Mouse (Mus musculus): ENCODE measurements around the gene Srebf2. TPM values are rescaled to one million over a fixed set of nuclear protein-coding genes. Genes with fewer than 3 reads are reported as not detected.

Srebf2 gene
- polyA plus RNA-seq, 1 experiment from 2014 or later: 53.2 TPM

GRCm38 (mm10) chr15:82206365-82207104 is 59.6 kb downstream of the Srebf2 start:
- Histone ChIP-seq H3K4me3 (ENCODE audit: low read depth, low read length) (no peak overlapping the region), H3K9me3 (replicated peaks; ENCODE audit: control insufficient read depth, low read length) (no peaks in the 10 kb centered on the region), H3K36me3 (ENCODE audit: control insufficient read depth, insufficient read depth) (peaks cover 19% of the 10 kb centered on the region), H3K27ac (ENCODE audit: low read length) (no peak overlapping the region), H3K9ac (ENCODE audit: low read depth, low read length) (no peak overlapping the region), H3K27me3 (ENCODE audit: control insufficient read depth, insufficient read depth, low read depth, low read length) (peaks cover 39% of the 10 kb centered on the region), H3K4me2 (ENCODE audit: low read depth, low read length) (no peak overlapping the region), H3K4me1 (ENCODE audit: control insufficient read depth, low read depth, low read length) (peaks cover 6% of the 10 kb centered on the region)
- ATAC-seq (ENCODE audit: low read depth): 0 out of 2 replicates have a peak, but pooled peaks have one; percentile 12
- WGBS (ENCODE audit: insufficient replicate concordance): 70% methylated on average over 9 of the region's 9 CpGs

- H3K4me2 ChIP-seq (ENCODE audit: low read depth, low read length): no peak overlapping the region
- no peak overlapping the region for H3K4me3 ChIP-seq (ENCODE audit: low read depth, low read length)
- ATAC-seq (ENCODE audit: low read depth): no peak
- H3K27ac ChIP-seq (ENCODE audit: low read length): no peak overlapping the region
- H3K9me3 ChIP-seq (replicated peaks; ENCODE audit: control insufficient read depth, low read length): no peaks in the 10 kb centered on the region
- no peak overlapping the region for H3K9ac ChIP-seq (ENCODE audit: low read depth, low read length)
- peaks cover 8% of the 10 kb centered on the region for H3K4me1 ChIP-seq (ENCODE audit: control insufficient read depth, low read depth, low read length)
- WGBS (ENCODE audit: insufficient replicate concordance): 61% methylated on average over 31 of the region's 34 CpGs
- peaks cover 14% of the 10 kb centered on the region for H3K36me3 ChIP-seq (ENCODE audit: control insufficient read depth, insufficient read depth)
- H3K27me3 ChIP-seq (ENCODE audit: control insufficient read depth, insufficient read depth, low read depth, low read length): peaks cover 45% of the 10 kb centered on the region
Measured at GRCm38 (mm10) chr15:82207105-82207459, 60.1 kb downstream of the Srebf2 start.

GRCm38 (mm10) chr15:82207504-82208219 is 60.7 kb downstream of the Srebf2 start:
- no peak overlapping the region for H3K4me2 ChIP-seq (ENCODE audit: low read depth, low read length)
- peaks cover 50% of the 10 kb centered on the region for H3K27me3 ChIP-seq (ENCODE audit: control insufficient read depth, insufficient read depth, low read depth, low read length)
- no peak overlapping the region for H3K27ac ChIP-seq (ENCODE audit: low read length)
- no peak overlapping the region for H3K9ac ChIP-seq (ENCODE audit: low read depth, low read length)
- no peak overlapping the region for H3K4me3 ChIP-seq (ENCODE audit: low read depth, low read length)
- 59% methylated on average over 30 of the region's 30 CpGs for WGBS (ENCODE audit: insufficient replicate concordance)
- H3K4me1 ChIP-seq (ENCODE audit: control insufficient read depth, low read depth, low read length): peaks cover 10% of the 10 kb centered on the region
- H3K9me3 ChIP-seq (replicated peaks; ENCODE audit: control insufficient read depth, low read length): no peaks in the 10 kb centered on the region
- H3K36me3 ChIP-seq (ENCODE audit: control insufficient read depth, insufficient read depth): peaks cover 12% of the 10 kb centered on the region
- ATAC-seq (ENCODE audit: low read depth): no peak

GRCm38 (mm10) chr15:82208307-82208706 is 61.3 kb downstream of the Srebf2 start:
- Histone ChIP-seq H3K36me3 (ENCODE audit: control insufficient read depth, insufficient read depth) (peaks cover 7% of the 10 kb centered on the region), H3K4me2 (ENCODE audit: low read depth, low read length) (no peak overlapping the region), H3K9me3 (replicated peaks; ENCODE audit: control insufficient read depth, low read length) (no peaks in the 10 kb centered on the region), H3K4me1 (ENCODE audit: control insufficient read depth, low read depth, low read length) (peaks cover 10% of the 10 kb centered on the region), H3K27me3 (ENCODE audit: control insufficient read depth, insufficient read depth, low read depth, low read length) (peaks cover 57% of the 10 kb centered on the region), H3K27ac (ENCODE audit: low read length) (no peak overlapping the region), H3K9ac (ENCODE audit: low read depth, low read length) (no peak overlapping the region), H3K4me3 (ENCODE audit: low read depth, low read length) (no peak overlapping the region)
- ATAC-seq (ENCODE audit: low read depth): no peak
- WGBS (ENCODE audit: insufficient replicate concordance): 79% methylated on average over 8 of the region's 8 CpGs

- Histone ChIP-seq H3K27me3 (ENCODE audit: control insufficient read depth, insufficient read depth, low read depth, low read length) (peaks cover 67% of the 10 kb centered on the region), H3K9me3 (replicated peaks; ENCODE audit: control insufficient read depth, low read length) (no peaks in the 10 kb centered on the region)
- WGBS (ENCODE audit: insufficient replicate concordance): 72% methylated on average over 13 of the region's 13 CpGs
Measured at GRCm38 (mm10) chr15:82209295-82210050, 62.5 kb downstream of the Srebf2 start.

GRCm38 (mm10) chr15:82210801-82211200 is 63.8 kb downstream of the Srebf2 start:
- WGBS (ENCODE audit: insufficient replicate concordance): 48% methylated on average over 1 of the region's 1 CpGs
- no peak overlapping the region for H3K4me2 ChIP-seq (ENCODE audit: low read depth, low read length)
- no peaks in the 10 kb centered on the region for H3K36me3 ChIP-seq (ENCODE audit: control insufficient read depth, insufficient read depth)
- no peak overlapping the region for H3K27ac ChIP-seq (ENCODE audit: low read length)
- H3K4me1 ChIP-seq (ENCODE audit: control insufficient read depth, low read depth, low read length): peaks cover 10% of the 10 kb centered on the region
- no peaks in the 10 kb centered on the region for H3K9me3 ChIP-seq (replicated peaks; ENCODE audit: control insufficient read depth, low read length)
- no peak overlapping the region for H3K4me3 ChIP-seq (ENCODE audit: low read depth, low read length)
- no peak for ATAC-seq (ENCODE audit: low read depth)
- peaks cover 80% of the 10 kb centered on the region for H3K27me3 ChIP-seq (ENCODE audit: control insufficient read depth, insufficient read depth, low read depth, low read length)
- no peak overlapping the region for H3K9ac ChIP-seq (ENCODE audit: low read depth, low read length)

More at GRCm38 (mm10) chr15:82209295-82210050, 62.5 kb downstream of the Srebf2 start:
- H3K36me3 ChIP-seq (ENCODE audit: control insufficient read depth, insufficient read depth): no peaks in the 10 kb centered on the region
- ATAC-seq (ENCODE audit: low read depth): no peak
- no peak overlapping the region for H3K9ac ChIP-seq (ENCODE audit: low read depth, low read length)
- H3K4me3 ChIP-seq (ENCODE audit: low read depth, low read length): no peak overlapping the region
- no peak overlapping the region for H3K27ac ChIP-seq (ENCODE audit: low read length)
- no peak overlapping the region for H3K4me2 ChIP-seq (ENCODE audit: low read depth, low read length)
- peaks cover 10% of the 10 kb centered on the region for H3K4me1 ChIP-seq (ENCODE audit: control insufficient read depth, low read depth, low read length)

GRCm38 (mm10) chr15:82211281-82211680 is 64.3 kb downstream of the Srebf2 start:
- H3K4me2 ChIP-seq (ENCODE audit: low read depth, low read length): no peak overlapping the region
- peaks cover 83% of the 10 kb centered on the region for H3K27me3 ChIP-seq (ENCODE audit: control insufficient read depth, insufficient read depth, low read depth, low read length)
- ATAC-seq (ENCODE audit: low read depth): no peak

GRCm38 (mm10) chr15:82211911-82212751 is 65.2 kb downstream of the Srebf2 start:
- Histone ChIP-seq H3K4me2 (ENCODE audit: low read depth, low read length) (peak overlapping the region; percentile 59), H3K27ac (ENCODE audit: low read length) (no peak overlapping the region), H3K9me3 (replicated peaks; ENCODE audit: control insufficient read depth, low read length) (no peaks in the 10 kb centered on the region), H3K27me3 (ENCODE audit: control insufficient read depth, insufficient read depth, low read depth, low read length) (peaks cover 83% of the 10 kb centered on the region), H3K4me3 (ENCODE audit: low read depth, low read length) (peak overlapping the region; percentile 41), H3K36me3 (ENCODE audit: control insufficient read depth, insufficient read depth) (no peaks in the 10 kb centered on the region), H3K4me1 (ENCODE audit: control insufficient read depth, low read depth, low read length) (peaks cover 4% of the 10 kb centered on the region), H3K9ac (ENCODE audit: low read depth, low read length) (no peak overlapping the region)
- 0 out of 2 replicates have a peak, but pooled peaks have one; percentile 13 for ATAC-seq (ENCODE audit: low read depth)
- under 1% methylated on average over 86 of the region's 112 CpGs for WGBS (ENCODE audit: insufficient replicate concordance)

More at GRCm38 (mm10) chr15:82211281-82211680, 64.3 kb downstream of the Srebf2 start:
- no peak overlapping the region for H3K4me3 ChIP-seq (ENCODE audit: low read depth, low read length)
- peaks cover 8% of the 10 kb centered on the region for H3K4me1 ChIP-seq (ENCODE audit: control insufficient read depth, low read depth, low read length)
- no peaks in the 10 kb centered on the region for H3K36me3 ChIP-seq (ENCODE audit: control insufficient read depth, insufficient read depth)
- H3K27ac ChIP-seq (ENCODE audit: low read length): no peak overlapping the region
- 3% methylated on average over 11 of the region's 11 CpGs for WGBS (ENCODE audit: insufficient replicate concordance)
- H3K9ac ChIP-seq (ENCODE audit: low read depth, low read length): no peak overlapping the region
- no peaks in the 10 kb centered on the region for H3K9me3 ChIP-seq (replicated peaks; ENCODE audit: control insufficient read depth, low read length)

Measured in liver, embryonic 16.5 days (tissue).